Mouse (Mus musculus): ENCODE measurements around the gene Calr3. TPM values are rescaled to one million over a fixed set of nuclear protein-coding genes. Genes with fewer than 3 reads are reported as not detected.
A peak's percentile ranks its signal among the peaks of the same experiment; 100 is the strongest.

Calr3 gene
- total and polyA plus RNA-seq, 3 experiments, result 2.5 to 5.3 (median 2.8) TPM

GRCm38 (mm10) chr8:72415252-72415651 lies 28.4 kb downstream of the Calr3 start:
- peaks cover 69% of the 10 kb centered on the region for H3K79me2 ChIP-seq (replicated peaks; ENCODE audit: control insufficient read depth, extremely low read depth, insufficient read depth, poor library complexity, severe bottlenecking)
- H3K4me1 ChIP-seq (ENCODE audit: control insufficient read depth in 1 of 2, insufficient read depth in 2 of 2), result peaks cover 31 to 89% of the 10 kb centered on the region in 2 experiments
- no peak overlapping the region for H3K9ac ChIP-seq (ENCODE audit: insufficient read depth, low read depth)

GRCm38 (mm10) chr8:72413839-72414238 lies 29.8 kb downstream of the Calr3 start:
- H3K4me2 ChIP-seq (ENCODE audit: insufficient read depth, low read depth, poor library complexity, severe bottlenecking), result no peak overlapping the region
- no peak for TF ChIP-seq ZNF384 (IDR thresholded peaks at IDR 0.05; ENCODE audit: low read depth, low read length)
- TF ChIP-seq USF2 (conservative IDR thresholded peaks at IDR 0.05; ENCODE audit: low read depth, low read length), result no peak
- no peak for TF ChIP-seq MAZ (IDR thresholded peaks at IDR 0.05; ENCODE audit: low read depth, low read length)
- TF ChIP-seq TBP (conservative IDR thresholded peaks at IDR 0.05; ENCODE audit: low read depth, low read length), result no peak
- in situ Hi-C loops (cut with MboI; ENCODE audit: low pct_ligation_motif_present, low pct_unique_long_range_greater_than_20kb, low sequenced_read_pairs) (no loop called here), dilution Hi-C loops (cut with MboI; ENCODE audit: extremely low pct_ligation_motif_present, extremely low pct_unique_long_range_greater_than_20kb, low sequenced_read_pairs) (no loop called here)
- peaks cover 31 to 89% of the 10 kb centered on the region in 2 experiments for H3K4me1 ChIP-seq (ENCODE audit: control insufficient read depth in 1 of 2, insufficient read depth in 2 of 2)
- H3K36me3 ChIP-seq (replicated peaks in 1 of 2; ENCODE audit: control insufficient read depth in 1 of 2, insufficient read depth in 1 of 2, low read length in 1 of 2), result peaks cover 0 to 68% of the 10 kb centered on the region in 2 experiments
- no peak overlapping the region for H3K27ac ChIP-seq (ENCODE audit: insufficient read depth, low read depth)
- H3K4me3 ChIP-seq (replicated peaks in 1 of 3; ENCODE audit: low read depth in 2 of 3, low read length in 2 of 3, poor library complexity in 1 of 3), result no peak overlapping the region
- DNase-seq (ENCODE audit: extremely low read depth), result no peak
- peaks cover 63% of the 10 kb centered on the region for H3K79me2 ChIP-seq (replicated peaks; ENCODE audit: control insufficient read depth, extremely low read depth, insufficient read depth, poor library complexity, severe bottlenecking)
- no peaks in the 10 kb centered on the region for H3K9me3 ChIP-seq (replicated peaks; ENCODE audit: low read length)
- no peak overlapping the region for H3K9ac ChIP-seq (ENCODE audit: insufficient read depth, low read depth)
- no peaks in the 10 kb centered on the region for H3K27me3 ChIP-seq (replicated peaks)

More at GRCm38 (mm10) chr8:72415252-72415651, 28.4 kb downstream of the Calr3 start:
- Histone ChIP-seq H3K27me3 (replicated peaks) (no peaks in the 10 kb centered on the region), H3K36me3 (replicated peaks in 1 of 2; ENCODE audit: control insufficient read depth in 1 of 2, insufficient read depth in 1 of 2, low read length in 1 of 2) (peaks cover 0 to 77% of the 10 kb centered on the region in 2 experiments), H3K27ac (ENCODE audit: insufficient read depth, low read depth) (no peak overlapping the region), H3K9me3 (replicated peaks; ENCODE audit: low read length) (no peaks in the 10 kb centered on the region), H3K4me2 (ENCODE audit: insufficient read depth, low read depth, poor library complexity, severe bottlenecking) (no peak overlapping the region), H3K4me3 (replicated peaks in 1 of 3; ENCODE audit: low read depth in 2 of 3, low read length in 2 of 3, poor library complexity in 1 of 3) (no peak overlapping the region)
- no peak for DNase-seq (ENCODE audit: extremely low read depth)
- in situ Hi-C loops (cut with MboI; ENCODE audit: low pct_ligation_motif_present, low pct_unique_long_range_greater_than_20kb, low sequenced_read_pairs) (no loop called here), dilution Hi-C loops (cut with MboI; ENCODE audit: extremely low pct_ligation_motif_present, extremely low pct_unique_long_range_greater_than_20kb, low sequenced_read_pairs) (no loop called here)
- no peak for TF ChIP-seq ZKSCAN1 (IDR thresholded peaks at IDR 0.05; ENCODE audit: borderline replicate concordance, low read depth, low read length)
- TF ChIP-seq E2F4 (IDR thresholded peaks at IDR 0.05; ENCODE audit: insufficient replicate concordance, low read depth, low read length), result no peak
- TF ChIP-seq ELF1 (IDR thresholded peaks at IDR 0.05; ENCODE audit: low read depth, low read length), result no peak
- no peak for TF ChIP-seq BHLHE40 (IDR thresholded peaks at IDR 0.05; ENCODE audit: low read depth, low read length)
- TF ChIP-seq MEF2A (IDR thresholded peaks at IDR 0.05; ENCODE audit: borderline replicate concordance, low read depth, low read length), result no peak
- TF ChIP-seq POLR2A (IDR thresholded peaks at IDR 0.05; ENCODE audit: low read depth, low read length), result no peak

GRCm38 (mm10) chr8:72409443-72409842 lies 34.2 kb downstream of the Calr3 start:
- Histone ChIP-seq H3K27ac (ENCODE audit: insufficient read depth, low read depth) (peak overlapping the region; percentile 27), H3K4me3 (replicated peaks in 1 of 3; ENCODE audit: low read depth in 2 of 3, low read length in 2 of 3, poor library complexity in 1 of 3) (no peak overlapping the region), H3K36me3 (replicated peaks in 1 of 2; ENCODE audit: control insufficient read depth in 1 of 2, insufficient read depth in 1 of 2, low read length in 1 of 2) (peaks cover 0 to 33% of the 10 kb centered on the region in 2 experiments), H3K27me3 (replicated peaks) (no peaks in the 10 kb centered on the region), H3K79me2 (replicated peaks; ENCODE audit: control insufficient read depth, extremely low read depth, insufficient read depth, poor library complexity, severe bottlenecking) (peaks cover 49% of the 10 kb centered on the region), H3K4me2 (ENCODE audit: insufficient read depth, low read depth, poor library complexity, severe bottlenecking) (peak overlapping the region; percentile 24; the same call in 1 of the 2 replicates), H3K9ac (ENCODE audit: insufficient read depth, low read depth) (no peak overlapping the region), H3K9me3 (replicated peaks; ENCODE audit: low read length) (no peaks in the 10 kb centered on the region), H3K4me1 (ENCODE audit: control insufficient read depth in 1 of 2, insufficient read depth in 2 of 2) (peaks cover 25 to 66% of the 10 kb centered on the region in 2 experiments)
- DNase-seq (ENCODE audit: extremely low read depth), result peak; percentile 76
- dilution Hi-C loops (cut with MboI; ENCODE audit: extremely low pct_ligation_motif_present, extremely low pct_unique_long_range_greater_than_20kb, low sequenced_read_pairs), result no loop called here
- in situ Hi-C loops (cut with MboI; ENCODE audit: low pct_ligation_motif_present, low pct_unique_long_range_greater_than_20kb, low sequenced_read_pairs), result no loop called here
- TF ChIP-seq ETS1 (conservative IDR thresholded peaks at IDR 0.05; ENCODE audit: low read depth, low read length), result peak; percentile 79
- no peak for TF ChIP-seq CHD1 (IDR thresholded peaks at IDR 0.05; ENCODE audit: low read depth, low read length)
- TF ChIP-seq TCF12 (IDR thresholded peaks at IDR 0.05; ENCODE audit: low read depth, low read length), result peak; percentile 53; the same call in 1 of the 2 replicates
- TF ChIP-seq MAFK (IDR thresholded peaks at IDR 0.05; ENCODE audit: insufficient replicate concordance, low read length), result no peak
- TF ChIP-seq IRF4 (IDR thresholded peaks at IDR 0.05; ENCODE audit: low read depth, low read length), result peak; percentile 82
- TF ChIP-seq POLR2A (IDR thresholded peaks at IDR 0.05; ENCODE audit: low read depth, low read length), result no peak
